Mouse (Mus musculus) thymus, postnatal 0 days (tissue): ENCODE data around the gene Cdh1. TPM values are rescaled to one million over a fixed set of nuclear protein-coding genes. Genes with fewer than 3 reads are reported as not detected.

ENCODE experiments used
- DNase-seq: peaks from one replicate; pipeline ENCODE4 v3.0.0-alpha.2; 2015; ENCODE audit warnings: low spot score
- polyA plus RNA-seq: library from polyadenylated mRNA; unstranded; fragments of >200 nt; fragmentation: Nextera tagmentation; extraction: Ambion mirVana; gene quantifications from 2 replicates; pipeline ENCODE4 v1.2.1, GENCODE M21; 2015

Cdh1 gene
- polyA plus RNA-seq, 1 experiment from 2014 or later = 25.7 TPM

GRCm38 (mm10) chr8:106619549-106620245 is 16.5 kb downstream of the Cdh1 start:
- no peak for DNase-seq

- DNase-seq = no peak
Observed at GRCm38 (mm10) chr8:106620488-106620887, 17.3 kb downstream of the Cdh1 start.

GRCm38 (mm10) chr8:106623016-106623415 is 19.9 kb downstream of the Cdh1 start:
- DNase-seq = no peak

GRCm38 (mm10) chr8:106623451-106623850 is 20.3 kb downstream of the Cdh1 start:
- no peak for DNase-seq

GRCm38 (mm10) chr8:106623954-106624353 is 20.8 kb downstream of the Cdh1 start:
- no peak for DNase-seq

GRCm38 (mm10) chr8:106624743-106625142 is 21.6 kb downstream of the Cdh1 start:
- DNase-seq = no peak

- DNase-seq = no peak
Observed at GRCm38 (mm10) chr8:106626096-106626865, 23.1 kb downstream of the Cdh1 start.

- DNase-seq = no peak
Observed at GRCm38 (mm10) chr8:106628291-106628964, 25.3 kb downstream of the Cdh1 start.

- no peak for DNase-seq
Observed at GRCm38 (mm10) chr8:106629456-106629855, 26.3 kb downstream of the Cdh1 start.

- DNase-seq = no peak
Observed at GRCm38 (mm10) chr8:106631904-106632303, 28.8 kb downstream of the Cdh1 start.

- DNase-seq = no peak
Observed at GRCm38 (mm10) chr8:106632650-106633049, 29.5 kb downstream of the Cdh1 start.

GRCm38 (mm10) chr8:106633361-106634158 is 30.4 kb downstream of the Cdh1 start:
- DNase-seq = peak; percentile 72

GRCm38 (mm10) chr8:106635284-106635683 is 32.1 kb downstream of the Cdh1 start:
- no peak for DNase-seq

- DNase-seq = no peak
Observed at GRCm38 (mm10) chr8:106637446-106637845, 34.3 kb downstream of the Cdh1 start.

GRCm38 (mm10) chr8:106638768-106639295 is 35.7 kb downstream of the Cdh1 start:
- DNase-seq = no peak

GRCm38 (mm10) chr8:106640212-106640611 is 37.1 kb downstream of the Cdh1 start:
- DNase-seq = no peak

- DNase-seq = no peak
Observed at GRCm38 (mm10) chr8:106640921-106641320, 37.8 kb downstream of the Cdh1 start.

- DNase-seq = no peak
Observed at GRCm38 (mm10) chr8:106642172-106642571, 39.0 kb downstream of the Cdh1 start.

GRCm38 (mm10) chr8:106643100-106643499 is 39.9 kb downstream of the Cdh1 start:
- peak; percentile 66 for DNase-seq

- peak; percentile 13 for DNase-seq
Observed at GRCm38 (mm10) chr8:106644957-106645356, 41.8 kb downstream of the Cdh1 start.

GRCm38 (mm10) chr8:106646153-106646552 is 43.0 kb downstream of the Cdh1 start:
- DNase-seq = no peak
